In genomic region chr4:107844971-107845370, GRCm38 (mm10) we compare ENCODE assay signal across 10 mouse cellular contexts. TPM values are rescaled to one million over a fixed set of nuclear protein-coding genes. Genes with fewer than 3 reads are reported as not detected.
DNase-seq lines count a peak whose midpoint lies in the region; ATAC-seq and TF ChIP-seq lines count a peak whose summit lies in the region.
"Had no signal": no experiment of that assay in that cellular context is flagged by ENCODE, and none has a peak within 500 bp of the region (broad histone marks: within the 10 kb centered on the region; RNA-seq: fewer than 3 reads in every experiment).

No protein-coding gene starts in this region.

- DNase-seq in kidney, adult 18-20 months = peak; percentile 78
- peak; percentile 68 for DNase-seq in cerebellum, adult 11-12 months
- peak in 2 of 3 experiments; percentile 19 to 26 for DNase-seq in liver, embryonic 14.5 days (ENCODE audit: low read depth in 3 of 3, low spot score in 3 of 3)
- DNase-seq in thymus, postnatal 0 days (ENCODE audit: low spot score) = peak; percentile 67

- no peaks in the 10 kb centered on the region for H3K36me3 ChIP-seq in kidney, embryonic 15.5 days
- H3K36me3 ChIP-seq in forebrain, embryonic 16.5 days (ENCODE audit: control insufficient read depth, insufficient read depth) = 0 out of 2 replicates have a peak, but pooled peaks cover 7% of the 10 kb centered on the region
- H3K36me3 ChIP-seq in kidney, embryonic 14.5 days (ENCODE audit: control insufficient read depth, insufficient read depth, low read length) = no peaks in the 10 kb centered on the region
- H3K36me3 ChIP-seq in liver, embryonic 14.5 days (replicated peaks; ENCODE audit: control insufficient read depth, insufficient read depth, low read depth) = no peaks in the 10 kb centered on the region
- peaks cover 43% of the 10 kb centered on the region for H3K36me3 ChIP-seq in neural tube, embryonic 15.5 days

- TF ChIP-seq EP300 in liver, embryonic 14.5 days (IDR thresholded peaks at IDR 0.05; ENCODE audit: low read depth) = no peak

- H3K9ac ChIP-seq in kidney, embryonic 15.5 days = no peak overlapping the region
- no peak overlapping the region for H3K9ac ChIP-seq in forebrain, embryonic 16.5 days (replicated peaks; ENCODE audit: low read depth, low read length)
- H3K9ac ChIP-seq in kidney, embryonic 14.5 days (ENCODE audit: low read depth, low read length) = no peak overlapping the region
- H3K9ac ChIP-seq in liver, embryonic 14.5 days (replicated peaks) = no peak overlapping the region
- H3K9ac ChIP-seq in neural tube, embryonic 15.5 days (replicated peaks) = no peak overlapping the region
- H3K9ac ChIP-seq: embryonic facial prominence, embryonic 13.5 days had no signal

- no peak for ATAC-seq in kidney, embryonic 15.5 days (replicated peaks; ENCODE audit: low FRiP score)
- no peak; the same call in 1 of the 2 replicates for ATAC-seq in forebrain, embryonic 16.5 days
- 0 out of 2 replicates have a peak, but pooled peaks have one; percentile 10 for ATAC-seq in kidney, embryonic 14.5 days (ENCODE audit: low FRiP score, low TSS enrichment)
- ATAC-seq in liver, embryonic 14.5 days (ENCODE audit: insufficient read depth) = no peak
- ATAC-seq in neural tube, embryonic 15.5 days (ENCODE audit: low FRiP score) = no peak

- H3K27ac ChIP-seq in kidney, embryonic 15.5 days = no peak overlapping the region
- H3K27ac ChIP-seq in forebrain, embryonic 16.5 days (ENCODE audit: low read length) = peak overlapping the region; percentile 55
- no peak overlapping the region for H3K27ac ChIP-seq in kidney, embryonic 14.5 days (ENCODE audit: low read depth, low read length)
- no peak overlapping the region for H3K27ac ChIP-seq in liver, embryonic 14.5 days
- peak overlapping the region; percentile 64 for H3K27ac ChIP-seq in neural tube, embryonic 15.5 days (replicated peaks)
- H3K27ac ChIP-seq: embryonic facial prominence, embryonic 13.5 days had no signal

- H3K4me3 ChIP-seq in kidney, embryonic 15.5 days (replicated peaks) = no peak overlapping the region
- H3K4me3 ChIP-seq in forebrain, embryonic 16.5 days (replicated peaks; ENCODE audit: low read length) = no peak overlapping the region
- no peak overlapping the region for H3K4me3 ChIP-seq in kidney, embryonic 14.5 days (ENCODE audit: low read length)
- no peak overlapping the region for H3K4me3 ChIP-seq in liver, embryonic 14.5 days (ENCODE audit: insufficient read depth in 1 of 2, low read depth in 2 of 2, low read length in 2 of 2)
- no peak overlapping the region for H3K4me3 ChIP-seq in neural tube, embryonic 15.5 days (replicated peaks)
- H3K4me3 ChIP-seq: embryonic facial prominence, embryonic 13.5 days; myocyte had no signal

- TF ChIP-seq CTCF in liver, embryonic 14.5 days (IDR thresholded peaks at IDR 0.05; ENCODE audit: low read depth) = peak; percentile 94

- 2% methylated on average over 10 of the region's 10 CpGs for WGBS in kidney, embryonic 15.5 days
- WGBS in forebrain, embryonic 16.5 days = 2% methylated on average over 10 of the region's 10 CpGs
- WGBS in kidney, embryonic 14.5 days = 2% methylated on average over 10 of the region's 10 CpGs
- 4% methylated on average over 10 of the region's 10 CpGs for WGBS in liver, embryonic 14.5 days (ENCODE audit: insufficient replicate concordance)
- under 1% methylated on average over 10 of the region's 10 CpGs for WGBS in neural tube, embryonic 15.5 days

- peaks cover 5% of the 10 kb centered on the region; the same call in 1 of the 2 replicates for H3K4me1 ChIP-seq in kidney, embryonic 15.5 days
- peaks cover 19% of the 10 kb centered on the region for H3K4me1 ChIP-seq in forebrain, embryonic 16.5 days (replicated peaks; ENCODE audit: control insufficient read depth, insufficient read depth, low read length)
- H3K4me1 ChIP-seq in kidney, embryonic 14.5 days (ENCODE audit: control insufficient read depth, insufficient read depth, low read length) = no peaks in the 10 kb centered on the region
- H3K4me1 ChIP-seq in liver, embryonic 14.5 days (replicated peaks; ENCODE audit: control insufficient read depth in 2 of 2, insufficient read depth in 2 of 2, low read length in 1 of 2) = no peaks in the 10 kb centered on the region
- H3K4me1 ChIP-seq in neural tube, embryonic 15.5 days = peaks cover 17% of the 10 kb centered on the region

- H3K4me2 ChIP-seq in kidney, embryonic 15.5 days = no peak overlapping the region
- H3K4me2 ChIP-seq in forebrain, embryonic 16.5 days (ENCODE audit: low read length) = no peak overlapping the region
- H3K4me2 ChIP-seq in kidney, embryonic 14.5 days (replicated peaks; ENCODE audit: low read depth, low read length) = no peak overlapping the region
- H3K4me2 ChIP-seq in liver, embryonic 14.5 days (ENCODE audit: low read depth) = no peak overlapping the region
- no peak overlapping the region for H3K4me2 ChIP-seq in neural tube, embryonic 15.5 days
- H3K4me2 ChIP-seq: embryonic facial prominence, embryonic 13.5 days had no signal

- H3K9me3 ChIP-seq in kidney, embryonic 15.5 days (replicated peaks) = no peaks in the 10 kb centered on the region
- H3K9me3 ChIP-seq in forebrain, embryonic 16.5 days (ENCODE audit: control insufficient read depth, low read length) = no peaks in the 10 kb centered on the region
- no peaks in the 10 kb centered on the region for H3K9me3 ChIP-seq in kidney, embryonic 14.5 days (ENCODE audit: control insufficient read depth, low read length)
- H3K9me3 ChIP-seq in liver, embryonic 14.5 days (ENCODE audit: control insufficient read depth, low read length) = no peaks in the 10 kb centered on the region
- H3K9me3 ChIP-seq in neural tube, embryonic 15.5 days (replicated peaks) = no peaks in the 10 kb centered on the region
- H3K9me3 ChIP-seq: embryonic facial prominence, embryonic 13.5 days had no signal

- peaks cover 26% of the 10 kb centered on the region for H3K27me3 ChIP-seq in kidney, embryonic 15.5 days
- H3K27me3 ChIP-seq in forebrain, embryonic 16.5 days (replicated peaks; ENCODE audit: control insufficient read depth, insufficient read depth, low read length) = no peaks in the 10 kb centered on the region
- peaks cover 6% of the 10 kb centered on the region for H3K27me3 ChIP-seq in kidney, embryonic 14.5 days (ENCODE audit: control insufficient read depth, insufficient read depth, low read length)
- H3K27me3 ChIP-seq in liver, embryonic 14.5 days (ENCODE audit: control insufficient read depth, insufficient read depth, low read length) = no peaks in the 10 kb centered on the region
- no peaks in the 10 kb centered on the region for H3K27me3 ChIP-seq in neural tube, embryonic 15.5 days (replicated peaks)

RNA-seq across cellular contexts. Expression of gene Magoh, which starts 34.6 kb away (rescaled TPM):
- 199 and 241 TPM in 2 replicates for polyA plus RNA-seq in kidney, embryonic 15.5 days (2015; fragmentation: Nextera tagmentation; extraction: Ambion mirVana)
- polyA plus RNA-seq in forebrain, embryonic 16.5 days (2015; fragmentation: Nextera tagmentation; extraction: Ambion mirVana) = 118 and 122 TPM in 2 replicates
- 229 and 331 TPM in 2 replicates for polyA plus RNA-seq in kidney, embryonic 14.5 days (2014; fragmentation: Nextera tagmentation; extraction: Ambion mirVana)
- polyA plus RNA-seq in liver, embryonic 14.5 days (2012; rRNA removed) = 60.3 and 100 TPM in 2 replicates
- polyA plus RNA-seq in liver, embryonic 14.5 days (2014; fragmentation: Nextera tagmentation; extraction: Ambion mirVana) = 111 and 116 TPM in 2 replicates
- polyA plus RNA-seq in neural tube, embryonic 15.5 days (2015; fragmentation: Nextera tagmentation; extraction: Ambion mirVana) = 105 and 120 TPM in 2 replicates
- polyA plus RNA-seq in thymus, postnatal 0 days (2015; fragmentation: Nextera tagmentation; extraction: Ambion mirVana) = 293 and 314 TPM in 2 replicates

RNA-seq across cellular contexts. Expression of gene Lrp8, which starts 42.9 kb away (rescaled TPM):
- 2.2 and 2.6 TPM in 2 replicates for polyA plus RNA-seq in kidney, embryonic 15.5 days (2015; fragmentation: Nextera tagmentation; extraction: Ambion mirVana)
- polyA plus RNA-seq in forebrain, embryonic 16.5 days (2015; fragmentation: Nextera tagmentation; extraction: Ambion mirVana) = 70.4 and 71.8 TPM in 2 replicates
- polyA plus RNA-seq in kidney, embryonic 14.5 days (2014; fragmentation: Nextera tagmentation; extraction: Ambion mirVana) = 3.6 and 4.2 TPM in 2 replicates
- 4.3 and 4.9 TPM in 2 replicates for polyA plus RNA-seq in liver, embryonic 14.5 days (2012; rRNA removed)
- 1.8 and 2.0 TPM in 2 replicates for polyA plus RNA-seq in liver, embryonic 14.5 days (2014; fragmentation: Nextera tagmentation; extraction: Ambion mirVana)
- 48.8 and 62.8 TPM in 2 replicates for polyA plus RNA-seq in neural tube, embryonic 15.5 days (2015; fragmentation: Nextera tagmentation; extraction: Ambion mirVana)
- polyA plus RNA-seq in thymus, postnatal 0 days (2015; fragmentation: Nextera tagmentation; extraction: Ambion mirVana) = 5.0 and 5.2 TPM in 2 replicates

RNA-seq across cellular contexts. Expression of gene 0610037L13Rik, which starts 44.6 kb away (rescaled TPM):
- 122 and 135 TPM in 2 replicates for polyA plus RNA-seq in kidney, embryonic 15.5 days (2015; fragmentation: Nextera tagmentation; extraction: Ambion mirVana)
- polyA plus RNA-seq in forebrain, embryonic 16.5 days (2015; fragmentation: Nextera tagmentation; extraction: Ambion mirVana) = 99.3 and 99.9 TPM in 2 replicates
- polyA plus RNA-seq in kidney, embryonic 14.5 days (2014; fragmentation: Nextera tagmentation; extraction: Ambion mirVana) = 126 and 148 TPM in 2 replicates
- polyA plus RNA-seq in liver, embryonic 14.5 days (2012; rRNA removed) = 16.1 and 30.5 TPM in 2 replicates
- 39.4 and 40.4 TPM in 2 replicates for polyA plus RNA-seq in liver, embryonic 14.5 days (2014; fragmentation: Nextera tagmentation; extraction: Ambion mirVana)
- polyA plus RNA-seq in neural tube, embryonic 15.5 days (2015; fragmentation: Nextera tagmentation; extraction: Ambion mirVana) = 93.6 and 105 TPM in 2 replicates
- 78.3 and 81.5 TPM in 2 replicates for polyA plus RNA-seq in thymus, postnatal 0 days (2015; fragmentation: Nextera tagmentation; extraction: Ambion mirVana)

Comparison
In these comparisons a context has a peak if more than half of its experiments do, and no peak if none do; other contexts are left out.
1. DNase-seq: peak in every context shown above with its lines; median percentile 78 in kidney, adult 18-20 months; 68 in cerebellum, adult 11-12 months; 67 in thymus, postnatal 0 days; 22 in liver, embryonic 14.5 days.
2. H3K27ac ChIP-seq: peak in forebrain, embryonic 16.5 days (single experiment) and neural tube, embryonic 15.5 days (single experiment); none in kidney, embryonic 15.5 days (single experiment), kidney, embryonic 14.5 days (single experiment) and liver, embryonic 14.5 days (single experiment).